19 mouse cellular contexts compared by ENCODE assay signal in genomic region chr12:49233524-49234306, GRCm38 (mm10).
"Had no signal": no experiment of that assay in that cellular context is flagged by ENCODE, and none has a peak within 500 bp of the region (broad histone marks: within the 10 kb centered on the region; RNA-seq: fewer than 3 reads in every experiment).

No protein-coding gene starts in this region.

- H3K9ac ChIP-seq: lung, embryonic 15.5 days; midbrain, embryonic 12.5 days; neural tube, embryonic 13.5 days; neural tube, embryonic 15.5 days had no signal

- H3K4me2 ChIP-seq: lung, embryonic 15.5 days; midbrain, embryonic 12.5 days; neural tube, embryonic 13.5 days; neural tube, embryonic 15.5 days had no signal

- H3K36me3 ChIP-seq: lung, embryonic 15.5 days; midbrain, embryonic 10.5 days; midbrain, embryonic 12.5 days; neural tube, embryonic 13.5 days; neural tube, embryonic 15.5 days had no signal

- H3K4me3 ChIP-seq: lung, embryonic 15.5 days; midbrain, embryonic 10.5 days; midbrain, embryonic 12.5 days; myocyte; neural tube, embryonic 13.5 days; neural tube, embryonic 15.5 days had no signal

- H3K27ac ChIP-seq: lung, embryonic 15.5 days; midbrain, embryonic 10.5 days; midbrain, embryonic 12.5 days; neural tube, embryonic 13.5 days; neural tube, embryonic 15.5 days had no signal

- ATAC-seq: lung, postnatal 0 days; midbrain, embryonic 16.5 days had no signal

- H3K9me3 ChIP-seq: lung, embryonic 15.5 days; midbrain, embryonic 10.5 days; midbrain, embryonic 12.5 days; neural tube, embryonic 13.5 days; neural tube, embryonic 15.5 days had no signal

- DNase-seq: lung, adult 18-20 months; lung, postnatal 4 days; midbrain, embryonic 14.5 days; retina, postnatal 1 day; right cerebral cortex, adult 18-20 months; right cerebral cortex, postnatal 25 days; right cerebral cortex, postnatal 4 days; spleen, adult 18-20 months; thymus, adult 18-20 months; thymus, postnatal 14 days; thymus, postnatal 36 days had no signal

- H3K27me3 ChIP-seq: lung, embryonic 15.5 days; midbrain, embryonic 12.5 days; neural tube, embryonic 13.5 days; neural tube, embryonic 15.5 days had no signal

- H3K4me1 ChIP-seq: lung, embryonic 15.5 days; midbrain, embryonic 10.5 days; midbrain, embryonic 12.5 days; neural tube, embryonic 13.5 days; neural tube, embryonic 15.5 days had no signal
